Mouse (Mus musculus): ENCODE data around the gene Cntln.

DNA sequence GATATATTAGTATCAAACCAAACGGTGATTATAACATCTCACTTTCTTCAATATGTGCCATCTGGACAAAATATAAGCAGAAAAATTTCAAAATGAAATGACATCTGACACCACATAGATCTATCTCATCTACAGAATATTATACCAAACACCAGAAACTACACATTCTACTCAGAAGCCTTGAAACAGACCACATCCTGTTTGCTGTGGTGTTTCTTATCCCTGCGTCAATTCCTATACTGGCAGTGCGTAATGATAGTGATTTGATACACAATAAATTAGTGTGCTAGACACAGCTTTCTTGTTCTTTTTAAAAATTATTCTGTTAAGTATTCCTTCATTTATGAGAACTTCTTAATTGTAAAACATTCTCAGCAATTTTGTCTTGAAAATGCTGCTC lies 62.3 kb downstream of the Cntln start:
- TF ChIP-seq CTCF (IDR thresholded peaks at IDR 0.05; ENCODE audit: insufficient read depth, low read depth, low read length) (no peak), POLR2A (IDR thresholded peaks at IDR 0.05; ENCODE audit: insufficient read depth, low read depth, low read length) (no peak)
